Mouse (Mus musculus): ENCODE results near the gene Ikzf2. TPM values are rescaled to one million over a fixed set of nuclear protein-coding genes. Genes with fewer than 3 reads are reported as not detected.

Ikzf2 gene
- polyA plus RNA-seq, 1 experiment from 2014 or later, result 4.2 TPM

GRCm38 (mm10) chr1:69488625-69489024 is 198.4 kb downstream of the Ikzf2 start:
- Histone ChIP-seq H3K27ac (no peak overlapping the region), H3K27me3 (ENCODE audit: insufficient read depth, poor library complexity, severe bottlenecking) (no peaks in the 10 kb centered on the region), H3K9me3 (no peaks in the 10 kb centered on the region), H3K4me1 (no peaks in the 10 kb centered on the region), H3K4me3 (no peak overlapping the region), H3K36me3 (no peaks in the 10 kb centered on the region)
- no peak for DNase-seq (ENCODE audit: low spot score)
- WGBS, result 76% methylated on average over 6 of the region's 6 CpGs

Other genes starting within 250 kb of the Ikzf2 start
- 1.1 TPM in 2 replicates for gene Spag16, start 139.7 kb upstream of the Ikzf2 start, polyA plus RNA-seq (2016; fragmentation: Nextera tagmentation; extraction: Ambion mirVana)